Mouse (Mus musculus) left cerebral cortex, adult 8-10 months (tissue): ENCODE results near the gene H2al1c. TPM values are rescaled to one million over a fixed set of nuclear protein-coding genes. Genes with fewer than 3 reads are reported as not detected.

ENCODE experiments used
- total RNA-seq, 4 experiments: library from RNA; stranded (reverse); gene quantifications; 2 replicates each; pipeline ENCODE4 v1.2.4; 2022

Gene H2al1c
- total RNA-seq, 4 experiments from 2014 or later = not detected

Other genes starting within 250 kb of the H2al1c start
- not detected for gene H2al1a, start 6.4 kb upstream of the H2al1c start, total RNA-seq
- not detected for gene H2al1b, start 3.2 kb upstream of the H2al1c start, total RNA-seq
- not detected for gene H2al1d, start 3.2 kb downstream of the H2al1c start, total RNA-seq
- gene H2al1e, start 6.3 kb downstream of the H2al1c start, total RNA-seq = under 1 TPM in 1 of 4 experiments, not detected in 3; 0.78 TPM
- gene H2al1f, start 9.5 kb downstream of the H2al1c start, total RNA-seq = not detected
- not detected for gene H2al1g, start 12.6 kb downstream of the H2al1c start, total RNA-seq
- not detected for gene H2al1h, start 15.8 kb downstream of the H2al1c start, total RNA-seq
- gene H2al1i, start 19.0 kb downstream of the H2al1c start, total RNA-seq = not detected
- gene H2al1j, start 22.2 kb downstream of the H2al1c start, total RNA-seq = not detected